Mouse (Mus musculus): ENCODE measurements at regions not wholly inside any gene's neighbourhood (a gene's known extent, or its start where the extent isn't known, plus 50 kb on each side); places are given as distances from the start of the nearest gene placed in this dataset.

GRCm38 (mm10) chr5:60061178-60061577 lies 1747.4 kb upstream of the G6pd2 start:
- TF ChIP-seq CTCF (IDR thresholded peaks at IDR 0.05; ENCODE audit: low read depth, low read length) = no peak
- no peak for TF ChIP-seq GATA1 (IDR thresholded peaks at IDR 0.05; ENCODE audit: borderline replicate concordance, low read length)
- TF ChIP-seq TAL1 (conservative IDR thresholded peaks at IDR 0.05; ENCODE audit: low read depth, low read length) = no peak
- no peak for TF ChIP-seq GATA2 (IDR thresholded peaks at IDR 0.05; ENCODE audit: borderline replicate concordance, low read depth, low read length)

Data from G1E (cell line).